Comparison of ENCODE assay signal across 7 mouse cellular contexts in the genomic region with DNA sequence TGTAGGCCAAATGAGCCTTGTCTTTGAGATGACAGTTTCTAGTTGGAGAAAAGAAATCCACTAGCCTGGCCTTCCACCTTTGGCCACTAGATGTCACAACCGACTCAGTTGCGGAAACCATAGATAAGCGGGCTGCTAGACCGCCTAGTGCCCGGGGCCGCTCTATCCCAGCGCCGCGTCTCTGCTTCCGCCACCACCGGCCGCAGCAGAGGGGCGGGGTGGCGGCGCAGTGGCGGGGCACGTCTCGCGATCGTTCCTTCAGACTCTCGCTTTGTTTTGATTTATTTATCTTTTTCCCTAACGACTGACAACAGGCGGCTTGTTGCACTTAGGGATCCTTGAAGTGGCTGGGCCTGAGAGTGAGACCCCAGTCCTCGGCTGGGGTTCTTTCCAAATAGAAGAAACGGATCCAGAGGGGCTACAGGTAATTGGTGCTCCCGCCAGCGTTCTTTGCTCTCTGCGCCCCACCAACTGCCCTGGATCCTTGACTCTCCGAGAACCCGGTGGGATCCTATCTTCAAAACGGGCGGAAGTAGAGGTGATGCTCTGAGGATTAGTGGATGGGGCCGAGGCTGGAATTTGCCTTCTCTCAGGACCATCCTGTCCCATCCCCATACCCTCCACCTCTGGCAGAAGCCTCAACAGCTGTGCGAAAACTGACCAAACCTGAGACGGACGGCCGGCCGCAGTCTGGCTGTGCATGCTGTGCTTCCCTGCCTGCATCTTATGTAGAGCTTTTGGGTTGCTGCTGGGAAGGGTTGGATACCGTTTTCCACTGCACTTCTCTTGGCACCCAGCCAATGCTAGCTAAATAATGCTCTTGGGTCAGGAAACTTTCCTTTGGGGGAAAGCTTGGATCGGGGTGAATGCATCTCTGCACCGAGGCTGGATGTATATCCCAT. TPM values are rescaled to one million over a fixed set of nuclear protein-coding genes. Genes with fewer than 3 reads are reported as not detected.
DNase-seq lines count a peak whose midpoint lies in the region; ATAC-seq lines count a peak whose summit lies in the region.

No protein-coding gene starts in this region.

- peak; percentile 96 for ATAC-seq in embryonic facial prominence, embryonic 12.5 days (ENCODE audit: insufficient number of reproducible peaks, insufficient read depth, low FRiP score, low TSS enrichment)
- ATAC-seq in limb, embryonic 11.5 days (ENCODE audit: insufficient number of reproducible peaks, low FRiP score, low TSS enrichment, low read depth), result peak; percentile 98
- peak; percentile 98 for ATAC-seq in midbrain, embryonic 14.5 days (ENCODE audit: low FRiP score, low TSS enrichment)

- H3K4me1 ChIP-seq in embryonic facial prominence, embryonic 12.5 days, result 0 out of 2 replicates have a peak, but pooled peaks cover 6% of the 10 kb centered on the region
- H3K4me1 ChIP-seq in limb, embryonic 11.5 days (ENCODE audit: control insufficient read depth, insufficient read depth, low read length), result peaks cover 2% of the 10 kb centered on the region; the same call in 1 of the 2 replicates
- peaks cover 6% of the 10 kb centered on the region for H3K4me1 ChIP-seq in midbrain, embryonic 14.5 days (ENCODE audit: control insufficient read depth, insufficient read depth, low read length)

- H3K36me3 ChIP-seq in embryonic facial prominence, embryonic 12.5 days, result peaks cover 13% of the 10 kb centered on the region
- no peaks in the 10 kb centered on the region for H3K36me3 ChIP-seq in limb, embryonic 11.5 days (ENCODE audit: control insufficient read depth, insufficient read depth, low read length)
- 0 out of 2 replicates have a peak, but pooled peaks cover 9% of the 10 kb centered on the region for H3K36me3 ChIP-seq in midbrain, embryonic 14.5 days (ENCODE audit: control insufficient read depth, insufficient read depth, low read length)

- H3K27me3 ChIP-seq in embryonic facial prominence, embryonic 12.5 days, result no peaks in the 10 kb centered on the region
- H3K27me3 ChIP-seq in limb, embryonic 11.5 days (ENCODE audit: control insufficient read depth, insufficient read depth, low read length), result no peaks in the 10 kb centered on the region
- H3K27me3 ChIP-seq in midbrain, embryonic 14.5 days (ENCODE audit: control insufficient read depth, insufficient read depth, low read length), result no peaks in the 10 kb centered on the region

- WGBS in embryonic facial prominence, embryonic 12.5 days, result under 1% methylated on average over 41 of the region's 41 CpGs
- under 1% methylated on average over 41 of the region's 41 CpGs for WGBS in limb, embryonic 11.5 days
- WGBS in midbrain, embryonic 14.5 days, result under 1% methylated on average over 41 of the region's 41 CpGs

- H3K4me3 ChIP-seq in embryonic facial prominence, embryonic 12.5 days, result peak overlapping the region; percentile 61
- H3K4me3 ChIP-seq in limb, embryonic 11.5 days (ENCODE audit: low read depth, low read length), result peak overlapping the region; percentile 74
- H3K4me3 ChIP-seq in midbrain, embryonic 14.5 days (replicated peaks; ENCODE audit: low read depth, low read length), result peak overlapping the region; percentile 63

- peak overlapping the region; percentile 75 for H3K9ac ChIP-seq in embryonic facial prominence, embryonic 12.5 days
- H3K9ac ChIP-seq in limb, embryonic 11.5 days (ENCODE audit: low read length), result peak overlapping the region; percentile 75
- H3K9ac ChIP-seq in midbrain, embryonic 14.5 days (replicated peaks; ENCODE audit: low read length), result peak overlapping the region; percentile 69

- DNase-seq in adrenal gland, postnatal 25 days, result peak; percentile 90
- peak; percentile 99 for DNase-seq in heart, adult 11 months
- DNase-seq in kidney, adult 18-20 months, result peak; percentile 95
- peak; percentile 96 for DNase-seq in limb, embryonic 11.5 days (ENCODE audit: low spot score)
- peak; percentile 97 for DNase-seq in midbrain, embryonic 14.5 days
- peak; percentile 80 to 89 for DNase-seq in spleen, adult 18-20 months

- H3K4me2 ChIP-seq in embryonic facial prominence, embryonic 12.5 days (replicated peaks), result peak overlapping the region; percentile 64
- H3K4me2 ChIP-seq in limb, embryonic 11.5 days (ENCODE audit: low read depth, severe bottlenecking), result peak overlapping the region; percentile 79
- H3K4me2 ChIP-seq in midbrain, embryonic 14.5 days (ENCODE audit: low read length), result peak overlapping the region; percentile 65

- no peaks in the 10 kb centered on the region for H3K9me3 ChIP-seq in embryonic facial prominence, embryonic 12.5 days
- no peaks in the 10 kb centered on the region for H3K9me3 ChIP-seq in limb, embryonic 11.5 days (ENCODE audit: control insufficient read depth, low read length)
- H3K9me3 ChIP-seq in midbrain, embryonic 14.5 days (ENCODE audit: control insufficient read depth, low read length), result no peaks in the 10 kb centered on the region

- peak overlapping the region; percentile 76 for H3K27ac ChIP-seq in embryonic facial prominence, embryonic 12.5 days
- H3K27ac ChIP-seq in limb, embryonic 11.5 days (replicated peaks; ENCODE audit: low read depth, low read length), result peak overlapping the region; percentile 25; the same call in 1 of the 2 replicates
- H3K27ac ChIP-seq in midbrain, embryonic 14.5 days (replicated peaks; ENCODE audit: low read depth, low read length), result peak overlapping the region; percentile 83

RNA-seq across cellular contexts. Expression of a gene that starts 5.3 kb away (rescaled TPM):
- 71.7 and 97.0 TPM in 2 replicates for total RNA-seq in adrenal gland, postnatal 25 days (2021)
- polyA plus RNA-seq in embryonic facial prominence, embryonic 12.5 days (2016; fragmentation: Nextera tagmentation; extraction: Ambion mirVana), result 151 and 153 TPM in 2 replicates
- polyA plus RNA-seq in limb, embryonic 11.5 days (2014; fragmentation: Nextera tagmentation; extraction: Ambion mirVana), result 134 and 152 TPM in 2 replicates
- polyA plus RNA-seq in midbrain, embryonic 14.5 days (2014; fragmentation: Nextera tagmentation; extraction: Ambion mirVana), result 187 and 211 TPM in 2 replicates

RNA-seq across cellular contexts. Expression of a gene that starts 5.4 kb away (rescaled TPM):
- total RNA-seq in adrenal gland, postnatal 25 days (2021), result 148 and 170 TPM in 2 replicates
- polyA plus RNA-seq in embryonic facial prominence, embryonic 12.5 days (2016; fragmentation: Nextera tagmentation; extraction: Ambion mirVana), result 193 and 197 TPM in 2 replicates
- polyA plus RNA-seq in limb, embryonic 11.5 days (2014; fragmentation: Nextera tagmentation; extraction: Ambion mirVana), result 209 and 223 TPM in 2 replicates
- polyA plus RNA-seq in midbrain, embryonic 14.5 days (2014; fragmentation: Nextera tagmentation; extraction: Ambion mirVana), result 99.8 and 160 TPM in 2 replicates

RNA-seq across cellular contexts. Expression of a gene that starts 26.1 kb away (rescaled TPM):
- total RNA-seq in adrenal gland, postnatal 25 days (2021), result 6.1 and 8.6 TPM in 2 replicates
- 3.8 and 4.1 TPM in 2 replicates for polyA plus RNA-seq in embryonic facial prominence, embryonic 12.5 days (2016; fragmentation: Nextera tagmentation; extraction: Ambion mirVana)
- 1.7 and 2.7 TPM in 2 replicates for polyA plus RNA-seq in limb, embryonic 11.5 days (2014; fragmentation: Nextera tagmentation; extraction: Ambion mirVana)
- polyA plus RNA-seq in midbrain, embryonic 14.5 days (2014; fragmentation: Nextera tagmentation; extraction: Ambion mirVana), result 10.0 and 15.6 TPM in 2 replicates

RNA-seq across cellular contexts. Expression of a gene that starts 29.9 kb away (rescaled TPM):
- 3.4 and 10.5 TPM in 2 replicates for total RNA-seq in adrenal gland, postnatal 25 days (2021)
- polyA plus RNA-seq in embryonic facial prominence, embryonic 12.5 days (2016; fragmentation: Nextera tagmentation; extraction: Ambion mirVana), result 0.40 TPM in 1 of 2 replicates, not detected in the other
- polyA plus RNA-seq in limb, embryonic 11.5 days (2014; fragmentation: Nextera tagmentation; extraction: Ambion mirVana), result 0.57 TPM in 1 of 2 replicates, not detected in the other
- 0.41 and 0.72 TPM in 2 replicates for polyA plus RNA-seq in midbrain, embryonic 14.5 days (2014; fragmentation: Nextera tagmentation; extraction: Ambion mirVana)

RNA-seq across cellular contexts. Expression of a gene that starts 38.0 kb away (rescaled TPM):
- 33.7 and 36.9 TPM in 2 replicates for total RNA-seq in adrenal gland, postnatal 25 days (2021)
- polyA plus RNA-seq in embryonic facial prominence, embryonic 12.5 days (2016; fragmentation: Nextera tagmentation; extraction: Ambion mirVana), result 57.1 and 60.7 TPM in 2 replicates
- 41.6 and 44.1 TPM in 2 replicates for polyA plus RNA-seq in limb, embryonic 11.5 days (2014; fragmentation: Nextera tagmentation; extraction: Ambion mirVana)
- polyA plus RNA-seq in midbrain, embryonic 14.5 days (2014; fragmentation: Nextera tagmentation; extraction: Ambion mirVana), result 46.7 and 51.1 TPM in 2 replicates

Comparison
In these comparisons a context has a peak if more than half of its experiments do, and no peak if none do; other contexts are left out.
1. Peak in every context shown above with its lines: DNase-seq, ATAC-seq, H3K4me3 ChIP-seq and H3K27ac ChIP-seq.
2. H3K27ac ChIP-seq: peak in every context shown above with its lines; median percentile 83 in midbrain, embryonic 14.5 days; 76 in embryonic facial prominence, embryonic 12.5 days; 25 in limb, embryonic 11.5 days.